ENCODE assay signal across 12 mouse cellular contexts in genomic region chr8:120290614-120291013, GRCm38 (mm10).
DNase-seq lines count a peak whose midpoint lies in the region; ATAC-seq and TF ChIP-seq lines count a peak whose summit lies in the region.
"Had no signal": no experiment of that assay in that cellular context is flagged by ENCODE, and none has a peak within 500 bp of the region (broad histone marks: within the 10 kb centered on the region; RNA-seq: fewer than 3 reads in every experiment).

No protein-coding gene starts in this region.

- 0 out of 2 replicates have a peak overlapping the region, but pooled peaks have one; percentile 95 for H3K27ac ChIP-seq in heart, postnatal 0 days (ENCODE audit: low read depth)
- H3K27ac ChIP-seq in midbrain, embryonic 14.5 days (replicated peaks; ENCODE audit: low read depth, low read length): peak overlapping the region; percentile 37; the same call in 1 of the 2 replicates
- H3K27ac ChIP-seq: macrophage; neural tube, embryonic 13.5 days; stomach, embryonic 15.5 days had no signal

- H3K9ac ChIP-seq in heart, postnatal 0 days (replicated peaks; ENCODE audit: low read depth, low read length): no peak overlapping the region
- H3K9ac ChIP-seq in midbrain, embryonic 14.5 days (replicated peaks; ENCODE audit: low read length): no peak overlapping the region
- H3K9ac ChIP-seq: neural tube, embryonic 13.5 days; stomach, embryonic 15.5 days had no signal

- no peak for ATAC-seq in heart, postnatal 0 days (ENCODE audit: insufficient read depth, low read depth)
- ATAC-seq in midbrain, embryonic 14.5 days (ENCODE audit: low FRiP score, low TSS enrichment): no peak
- ATAC-seq: intestine, postnatal 0 days had no signal

- DNase-seq in cerebellum, postnatal 14 days: peak; percentile 35 to 46
- no peak for DNase-seq in cerebellum, adult 9-10 months
- no peak for DNase-seq in heart, postnatal 0 days (ENCODE audit: low spot score)
- no peak for DNase-seq in heart, adult 18-20 months
- peak; percentile 28 to 30 for DNase-seq in right cerebral cortex, postnatal 10 days (ENCODE audit: low spot score in 2 of 2)
- no peak for DNase-seq in right cerebral cortex, postnatal 36 days (ENCODE audit: low spot score in 2 of 2)
- peak; percentile 45 for DNase-seq in midbrain, embryonic 14.5 days
- DNase-seq in B cell, adult 2 months: no peak

- no peaks in the 10 kb centered on the region for H3K36me3 ChIP-seq in heart, postnatal 0 days (replicated peaks; ENCODE audit: control insufficient read depth, insufficient read depth, low read length)
- H3K36me3 ChIP-seq in midbrain, embryonic 14.5 days (ENCODE audit: control insufficient read depth, insufficient read depth, low read length): no peaks in the 10 kb centered on the region
- H3K36me3 ChIP-seq: neural tube, embryonic 13.5 days; stomach, embryonic 15.5 days had no signal

- H3K4me3 ChIP-seq in heart, postnatal 0 days (ENCODE audit: low read depth, low read length): no peak overlapping the region
- H3K4me3 ChIP-seq in midbrain, embryonic 14.5 days (replicated peaks; ENCODE audit: low read depth, low read length): no peak overlapping the region
- H3K4me3 ChIP-seq: neural tube, embryonic 13.5 days; stomach, embryonic 15.5 days had no signal

- no peak overlapping the region for H3K4me2 ChIP-seq in heart, postnatal 0 days (ENCODE audit: low read depth, low read length)
- H3K4me2 ChIP-seq in midbrain, embryonic 14.5 days (ENCODE audit: low read length): no peak overlapping the region
- H3K4me2 ChIP-seq: neural tube, embryonic 13.5 days; stomach, embryonic 15.5 days had no signal

- TF ChIP-seq EP300 in heart, postnatal 0 days (IDR thresholded peaks at IDR 0.05; ENCODE audit: low read depth): no peak

- H3K27me3 ChIP-seq in heart, postnatal 0 days (ENCODE audit: control insufficient read depth, insufficient read depth, low read length): no peaks in the 10 kb centered on the region
- H3K27me3 ChIP-seq in midbrain, embryonic 14.5 days (ENCODE audit: control insufficient read depth, insufficient read depth, low read length): no peaks in the 10 kb centered on the region
- H3K27me3 ChIP-seq: neural tube, embryonic 13.5 days; stomach, embryonic 15.5 days had no signal

- TF ChIP-seq CTCF in heart, postnatal 0 days (IDR thresholded peaks at IDR 0.05; ENCODE audit: low read depth): no peak

- peaks cover 63% of the 10 kb centered on the region for H3K4me1 ChIP-seq in heart, postnatal 0 days (ENCODE audit: control insufficient read depth, insufficient read depth)
- H3K4me1 ChIP-seq in midbrain, embryonic 14.5 days (ENCODE audit: control insufficient read depth, insufficient read depth, low read length): peaks cover 75% of the 10 kb centered on the region

- WGBS in heart, postnatal 0 days: 59% methylated on average over 15 of the region's 15 CpGs
- WGBS in midbrain, embryonic 14.5 days: 69% methylated on average over 15 of the region's 15 CpGs

- H3K9me3 ChIP-seq in heart, postnatal 0 days (replicated peaks; ENCODE audit: control insufficient read depth, low read length): no peaks in the 10 kb centered on the region
- H3K9me3 ChIP-seq in midbrain, embryonic 14.5 days (ENCODE audit: control insufficient read depth, low read length): no peaks in the 10 kb centered on the region
- H3K9me3 ChIP-seq: neural tube, embryonic 13.5 days; stomach, embryonic 15.5 days had no signal

Comparison
In these comparisons a context has a peak if more than half of its experiments do, and no peak if none do; other contexts are left out.
1. DNase-seq: peak in cerebellum, postnatal 14 days (2 of 2), right cerebral cortex, postnatal 10 days (2 of 2) and midbrain, embryonic 14.5 days (single experiment); none in cerebellum, adult 9-10 months (single experiment), heart, postnatal 0 days (single experiment), heart, adult 18-20 months (0 of 2), right cerebral cortex, postnatal 36 days (0 of 2) and B cell, adult 2 months (0 of 2).